Mouse (Mus musculus): ENCODE results near the gene Nog. TPM values are rescaled to one million over a fixed set of nuclear protein-coding genes. Genes with fewer than 3 reads are reported as not detected.
A peak's percentile ranks its signal among the peaks of the same experiment; 100 is the strongest.

Gene Nog
- total and polyA plus RNA-seq, 2 experiments from 2014 or later, result not detected

DNA sequence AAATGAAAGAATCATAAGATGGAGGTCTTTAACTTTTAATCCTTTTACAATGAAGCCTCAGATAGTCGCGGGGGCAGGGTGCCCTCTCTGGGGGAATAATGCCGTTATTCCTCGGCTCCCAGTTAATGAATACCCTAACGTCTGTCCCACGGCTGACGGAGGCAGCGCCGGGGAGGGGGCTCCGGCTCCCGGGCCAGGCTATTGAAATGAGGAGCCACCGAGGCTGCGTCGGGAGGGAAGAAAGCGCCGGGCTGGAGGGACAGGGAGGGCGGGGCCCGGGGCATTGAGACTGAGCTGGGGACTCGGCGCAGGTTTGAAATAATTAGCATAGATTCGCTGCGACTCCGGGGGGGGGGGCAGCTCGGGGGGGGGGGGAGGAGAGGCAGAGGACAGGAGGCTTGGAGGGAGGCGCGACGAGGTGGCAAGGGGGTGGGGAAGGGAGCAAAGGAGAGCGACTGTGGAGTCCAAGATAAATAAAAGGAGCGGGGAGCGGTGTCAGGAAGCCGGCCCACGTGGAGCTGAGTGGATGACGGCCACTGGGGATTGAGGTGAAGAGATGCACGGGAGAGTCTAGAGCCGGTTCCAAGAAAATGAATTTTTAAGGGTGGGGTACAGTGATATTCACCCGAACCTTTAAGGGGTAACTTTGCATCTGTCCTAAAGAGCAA is 2.9 kb downstream of the Nog start:
- peaks cover 10% of the 10 kb centered on the region; the same call in 1 of the 2 replicates for H3K4me1 ChIP-seq (ENCODE audit: control insufficient read depth, insufficient read depth)
- no peaks in the 10 kb centered on the region for H3K9me3 ChIP-seq (replicated peaks; ENCODE audit: control insufficient read depth, low read length)
- H3K4me3 ChIP-seq (ENCODE audit: low read depth, low read length), result peak overlapping the region; percentile 50
- ATAC-seq (ENCODE audit: insufficient read depth, low read depth) (no peak), DNase-seq (ENCODE audit: low spot score) (no peak)
- peak overlapping the region; percentile 96 for H3K4me2 ChIP-seq (ENCODE audit: low read depth, low read length)
- TF ChIP-seq CTCF (IDR thresholded peaks at IDR 0.05; ENCODE audit: low read depth) (no peak), EP300 (IDR thresholded peaks at IDR 0.05; ENCODE audit: low read depth) (no peak)
- peaks cover 43% of the 10 kb centered on the region for H3K27me3 ChIP-seq (ENCODE audit: control insufficient read depth, insufficient read depth, low read length)
- WGBS, result 1% methylated on average over 31 of the region's 36 CpGs
- no peak overlapping the region for H3K9ac ChIP-seq (replicated peaks; ENCODE audit: low read depth, low read length)
- H3K36me3 ChIP-seq (replicated peaks; ENCODE audit: control insufficient read depth, insufficient read depth, low read length), result no peaks in the 10 kb centered on the region
- H3K27ac ChIP-seq (ENCODE audit: low read depth), result no peak overlapping the region

DNA sequence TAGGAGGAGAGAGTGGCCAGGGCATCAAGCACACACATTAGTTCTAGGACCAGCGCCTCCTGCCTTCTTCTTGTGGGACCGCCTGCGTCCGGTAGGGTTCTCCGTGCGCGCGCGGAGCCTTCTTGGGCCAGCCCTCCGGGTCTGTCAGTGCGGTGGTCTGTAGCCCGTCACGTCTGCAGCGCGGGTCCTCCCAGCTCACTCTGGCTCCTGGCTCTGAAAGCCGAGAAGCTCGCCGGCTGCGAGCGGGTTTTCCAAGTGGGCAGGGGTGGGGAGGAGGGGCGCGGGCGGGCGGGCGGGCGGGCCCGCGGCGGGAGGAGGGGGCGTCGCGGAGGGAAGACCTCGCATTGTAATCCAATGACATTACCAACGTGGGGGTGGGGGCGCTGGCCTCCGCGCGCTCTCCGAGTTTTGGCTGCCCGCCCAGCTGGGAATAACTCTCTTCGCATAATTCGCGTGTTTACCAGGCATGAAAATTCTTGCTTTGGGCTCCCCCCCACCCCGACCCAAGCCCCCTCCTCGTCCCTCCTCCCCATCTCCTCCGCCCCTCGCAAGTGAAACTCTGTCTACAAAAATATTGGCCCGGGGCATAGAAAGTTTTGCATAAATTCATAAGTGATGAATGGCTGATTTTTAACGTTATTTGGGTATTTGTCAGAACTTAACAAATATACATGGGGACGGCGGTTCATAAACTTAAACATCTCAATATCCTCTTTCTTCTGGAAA is 3.7 kb downstream of the Nog start:
- DNase-seq (ENCODE audit: low spot score) (peak; percentile 35), ATAC-seq (ENCODE audit: insufficient read depth, low read depth) (peak; percentile 36)
- no peak overlapping the region; the same call in 1 of the 2 replicates for H3K9ac ChIP-seq (replicated peaks; ENCODE audit: low read depth, low read length)
- peaks cover 36% of the 10 kb centered on the region for H3K27me3 ChIP-seq (ENCODE audit: control insufficient read depth, insufficient read depth, low read length)
- WGBS, result under 1% methylated on average over 39 of the region's 51 CpGs
- TF ChIP-seq CTCF (IDR thresholded peaks at IDR 0.05; ENCODE audit: low read depth) (peak; percentile 28), EP300 (IDR thresholded peaks at IDR 0.05; ENCODE audit: low read depth) (no peak)
- H3K27ac ChIP-seq (ENCODE audit: low read depth), result no peak overlapping the region
- peaks cover 10% of the 10 kb centered on the region; the same call in 1 of the 2 replicates for H3K4me1 ChIP-seq (ENCODE audit: control insufficient read depth, insufficient read depth)
- peak overlapping the region; percentile 96 for H3K4me2 ChIP-seq (ENCODE audit: low read depth, low read length)
- H3K36me3 ChIP-seq (replicated peaks; ENCODE audit: control insufficient read depth, insufficient read depth, low read length), result no peaks in the 10 kb centered on the region
- H3K4me3 ChIP-seq (ENCODE audit: low read depth, low read length), result peak overlapping the region; percentile 50
- H3K9me3 ChIP-seq (replicated peaks; ENCODE audit: control insufficient read depth, low read length), result no peaks in the 10 kb centered on the region

GRCm38 (mm10) chr11:89297521-89297920 is 4.6 kb downstream of the Nog start:
- peaks cover 10% of the 10 kb centered on the region; the same call in 1 of the 2 replicates for H3K4me1 ChIP-seq (ENCODE audit: control insufficient read depth, insufficient read depth)
- no peaks in the 10 kb centered on the region for H3K36me3 ChIP-seq (replicated peaks; ENCODE audit: control insufficient read depth, insufficient read depth, low read length)
- DNase-seq (ENCODE audit: low spot score) (no peak), ATAC-seq (ENCODE audit: insufficient read depth, low read depth) (no peak)
- WGBS, result 56% methylated on average over 5 of the region's 5 CpGs
- H3K4me3 ChIP-seq (ENCODE audit: low read depth, low read length), result no peak overlapping the region
- H3K27ac ChIP-seq (ENCODE audit: low read depth), result no peak overlapping the region
- no peak overlapping the region for H3K9ac ChIP-seq (replicated peaks; ENCODE audit: low read depth, low read length)
- H3K27me3 ChIP-seq (ENCODE audit: control insufficient read depth, insufficient read depth, low read length), result peaks cover 36% of the 10 kb centered on the region
- no peaks in the 10 kb centered on the region for H3K9me3 ChIP-seq (replicated peaks; ENCODE audit: control insufficient read depth, low read length)
- peak overlapping the region; percentile 96; the same call in 1 of the 2 replicates for H3K4me2 ChIP-seq (ENCODE audit: low read depth, low read length)
- TF ChIP-seq EP300 (IDR thresholded peaks at IDR 0.05; ENCODE audit: low read depth) (no peak), CTCF (IDR thresholded peaks at IDR 0.05; ENCODE audit: low read depth) (no peak)

DNA sequence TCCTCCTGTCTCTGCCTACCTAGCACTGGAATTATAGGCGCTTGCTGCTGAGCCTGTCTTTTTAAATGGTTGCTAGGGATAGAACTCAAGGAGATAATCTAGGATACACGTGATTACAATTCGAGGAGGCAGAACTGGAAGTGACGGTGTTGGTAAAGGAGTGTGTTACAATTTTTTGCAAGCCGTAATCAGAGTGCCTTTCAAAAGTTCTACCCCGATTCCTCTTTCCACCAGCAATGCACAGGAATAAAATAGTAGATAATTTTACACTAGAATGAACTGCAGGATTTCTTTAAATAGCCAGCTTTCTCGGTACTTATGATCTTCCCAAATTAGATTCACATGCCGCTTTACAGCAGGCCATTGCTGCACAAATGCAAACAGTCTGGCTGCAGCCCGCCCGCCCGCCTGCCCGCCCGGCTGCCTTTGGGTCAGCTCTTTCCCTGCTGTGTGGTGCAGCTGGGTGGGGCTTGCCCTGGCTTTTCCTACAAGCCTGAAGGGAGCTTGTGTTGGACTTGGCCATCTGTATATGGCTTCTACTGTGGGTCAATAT is 32.2 kb downstream of the Nog start:
- H3K27ac ChIP-seq (ENCODE audit: low read depth), result no peak overlapping the region
- H3K4me3 ChIP-seq (ENCODE audit: low read depth, low read length), result no peak overlapping the region
- ATAC-seq (ENCODE audit: insufficient read depth, low read depth), result no peak
- DNase-seq (ENCODE audit: low spot score), result no peak
- H3K9ac ChIP-seq (replicated peaks; ENCODE audit: low read depth, low read length), result no peak overlapping the region
- H3K4me2 ChIP-seq (ENCODE audit: low read depth, low read length), result no peak overlapping the region
- TF ChIP-seq EP300 (IDR thresholded peaks at IDR 0.05; ENCODE audit: low read depth) (no peak), CTCF (IDR thresholded peaks at IDR 0.05; ENCODE audit: low read depth) (no peak)
- no peaks in the 10 kb centered on the region for H3K4me1 ChIP-seq (ENCODE audit: control insufficient read depth, insufficient read depth)
- no peaks in the 10 kb centered on the region for H3K9me3 ChIP-seq (replicated peaks; ENCODE audit: control insufficient read depth, low read length)
- H3K27me3 ChIP-seq (ENCODE audit: control insufficient read depth, insufficient read depth, low read length), result no peaks in the 10 kb centered on the region
- WGBS, result 65% methylated on average over 13 of the region's 13 CpGs
- no peaks in the 10 kb centered on the region for H3K36me3 ChIP-seq (replicated peaks; ENCODE audit: control insufficient read depth, insufficient read depth, low read length)

- ATAC-seq (ENCODE audit: insufficient read depth, low read depth) (no peak), DNase-seq (ENCODE audit: low spot score) (no peak)
- 93% methylated on average over 3 of the region's 3 CpGs for WGBS
- peaks cover 6% of the 10 kb centered on the region; the same call in 1 of the 2 replicates for H3K4me1 ChIP-seq (ENCODE audit: control insufficient read depth, insufficient read depth)
- TF ChIP-seq EP300 (IDR thresholded peaks at IDR 0.05; ENCODE audit: low read depth), result no peak
- TF ChIP-seq CTCF (IDR thresholded peaks at IDR 0.05; ENCODE audit: low read depth), result no peak
- H3K4me3 ChIP-seq (ENCODE audit: low read depth, low read length), result no peak overlapping the region
- no peaks in the 10 kb centered on the region for H3K27me3 ChIP-seq (ENCODE audit: control insufficient read depth, insufficient read depth, low read length)
- no peaks in the 10 kb centered on the region for H3K9me3 ChIP-seq (replicated peaks; ENCODE audit: control insufficient read depth, low read length)
- H3K36me3 ChIP-seq (replicated peaks; ENCODE audit: control insufficient read depth, insufficient read depth, low read length), result no peaks in the 10 kb centered on the region
- H3K9ac ChIP-seq (replicated peaks; ENCODE audit: low read depth, low read length), result no peak overlapping the region
- no peak overlapping the region for H3K4me2 ChIP-seq (ENCODE audit: low read depth, low read length)
- no peak overlapping the region for H3K27ac ChIP-seq (ENCODE audit: low read depth)
Observed at GRCm38 (mm10) chr11:89267520-89267919, 34.6 kb downstream of the Nog start.

Measured in heart, postnatal 0 days (tissue).